Mouse (Mus musculus): ENCODE data around the gene Tnni1.
A peak's percentile ranks its signal among the peaks of the same experiment; 100 is the strongest.

DNA sequence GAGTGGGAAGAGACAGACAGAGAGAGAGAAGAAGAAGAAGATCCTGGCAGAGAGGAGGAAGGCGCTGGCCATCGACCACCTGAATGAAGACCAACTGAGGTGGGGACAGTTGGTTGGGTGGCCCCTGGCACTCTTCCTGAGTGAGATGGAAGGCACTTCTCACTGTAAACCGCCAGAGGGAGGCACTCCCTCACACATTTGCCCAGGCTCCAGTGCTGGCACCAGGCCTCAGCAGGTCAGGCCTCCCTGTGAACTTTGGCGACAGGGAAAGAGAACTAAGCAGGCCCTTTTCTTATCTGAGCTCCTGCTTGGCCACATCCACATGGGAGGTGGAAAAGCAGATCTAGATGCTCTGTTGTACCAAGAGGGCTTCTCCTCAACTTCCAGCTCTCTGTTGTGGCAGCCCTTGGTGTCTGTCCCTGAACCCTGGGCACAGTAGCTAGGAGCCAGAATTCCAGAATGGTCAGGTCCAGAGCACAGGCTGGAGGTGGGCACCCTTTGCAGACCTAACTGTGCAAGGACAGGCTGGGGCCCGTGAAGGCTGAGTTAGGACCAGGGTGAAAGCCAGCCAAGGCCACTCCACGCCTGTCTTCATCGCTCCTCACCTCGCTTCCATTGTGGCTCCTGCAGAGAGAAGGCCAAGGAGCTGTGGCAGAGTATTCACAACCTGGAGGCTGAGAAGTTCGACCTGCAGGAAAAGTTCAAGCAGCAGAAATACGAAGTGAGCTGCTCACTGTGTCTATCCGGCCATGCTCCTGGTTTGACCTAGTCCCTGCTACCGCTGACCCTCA, 71.7 kb downstream of the Tnni1 start:
- TF ChIP-seq POLR2A (IDR thresholded peaks at IDR 0.05; ENCODE audit: borderline replicate concordance, extremely low read depth, low read depth, low read length) (no peak), CTCF (IDR thresholded peaks at IDR 0.05; ENCODE audit: insufficient read depth, low read length) (peak; percentile 56)

Data from lung, adult 2 months (tissue).